Mouse (Mus musculus): ENCODE measurements around the gene Tmeff2.

The Tmeff2 gene

GRCm38 (mm10) chr1:51215631-51216030 is 315.2 kb downstream of the Tmeff2 start:
- no peak for DNase-seq (ENCODE audit: low spot score)

DNA sequence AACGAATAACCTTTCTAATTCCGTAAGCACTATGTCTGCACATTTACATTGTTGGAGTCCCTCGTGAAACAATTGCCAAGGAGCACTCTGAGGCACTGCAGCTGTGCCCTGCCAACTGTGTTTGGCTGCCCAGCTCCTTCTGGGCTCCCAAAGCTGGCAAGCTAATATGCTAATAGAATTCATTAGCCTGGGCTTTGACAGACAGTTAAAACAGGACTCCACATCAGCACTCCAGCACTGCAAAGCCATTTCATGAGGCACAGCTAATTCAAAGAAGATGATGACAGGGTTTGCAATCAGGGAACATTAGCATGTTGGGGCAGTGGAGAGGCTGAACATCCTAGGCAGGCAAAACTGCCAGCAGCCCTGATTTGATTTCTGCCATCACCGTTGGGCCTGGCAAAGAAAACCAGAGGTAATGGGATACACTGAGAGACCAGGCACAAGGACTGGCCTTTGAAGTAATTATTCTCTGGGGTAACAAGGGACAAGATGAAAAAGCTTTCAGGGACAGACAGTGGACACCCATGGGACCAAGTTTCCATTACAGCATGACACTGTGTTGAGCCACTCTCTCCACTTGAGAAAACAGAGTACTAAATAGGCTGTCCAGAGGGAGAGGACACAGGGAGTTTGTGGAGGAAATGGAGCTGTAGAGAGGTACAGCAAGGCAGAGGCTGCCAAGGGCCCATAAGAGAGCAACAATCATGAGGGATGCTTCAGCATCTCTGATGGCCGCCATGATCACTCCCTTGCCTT is 316.0 kb downstream of the Tmeff2 start:
- DNase-seq (ENCODE audit: low spot score), result no peak

- no peak for DNase-seq (ENCODE audit: low spot score)
Observed at GRCm38 (mm10) chr1:51217227-51217626, 316.8 kb downstream of the Tmeff2 start.

GRCm38 (mm10) chr1:51225156-51225555 is 324.7 kb downstream of the Tmeff2 start:
- DNase-seq (ENCODE audit: low spot score), result no peak

All from urinary bladder, postnatal 10 days (tissue).